Mouse (Mus musculus) thymus, postnatal 36 days (tissue): Measurements from ENCODE around the gene Tmem42.
A peak's percentile ranks its signal among the peaks of the same experiment; 100 is the strongest.

Source experiments
- DNase-seq, 2 experiments: peaks; one replicate each; pipeline ENCODE4 v3.0.0; 2022; ENCODE audit warnings: mixed read lengths in 2 of 2

Tmem42 gene

DNA sequence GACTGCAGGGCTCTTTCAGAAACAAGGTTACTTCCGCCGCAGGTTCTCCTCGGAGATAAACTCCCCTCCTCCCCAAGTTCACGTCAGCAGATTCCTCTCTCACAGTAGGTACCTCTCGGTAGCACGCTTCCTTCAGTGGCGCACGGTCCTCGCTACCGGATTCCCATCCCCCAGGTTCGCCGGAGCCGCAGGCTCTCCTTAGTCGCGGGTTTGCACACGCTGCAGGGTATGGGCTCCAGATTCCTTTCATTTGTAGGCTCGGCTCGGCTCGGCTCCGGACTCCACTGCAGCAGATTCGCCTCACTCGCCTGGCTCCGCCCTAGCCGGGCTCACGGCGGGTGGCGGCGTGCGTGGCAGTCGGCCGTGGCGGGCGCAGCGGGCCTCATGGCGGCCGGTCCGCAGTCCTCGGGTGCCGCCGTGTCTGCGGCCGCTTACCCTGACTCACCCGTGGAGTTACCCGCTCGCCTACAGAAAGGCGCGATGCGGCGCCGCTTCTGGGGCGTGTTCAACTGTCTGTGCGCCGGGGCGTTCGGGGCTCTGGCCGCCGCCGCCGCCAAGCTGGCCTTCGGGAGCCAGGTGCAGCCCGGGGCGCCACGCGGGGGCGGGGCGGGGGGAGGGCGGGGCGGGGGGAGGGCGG is at the start of gene Tmem42:
Gene Tmem42 (plus strand): TSS at position 332 of the 637 bp plus-strand sequence.
- DNase-seq: peak; percentile 87 to 88

- no peak for DNase-seq
These were observed 22.5 kb upstream of the Tmem42 start for GRCm38 (mm10) chr9:122998406-122999192.

GRCm38 (mm10) chr9:122999193-122999586 is 21.9 kb upstream of the Tmem42 start:
- DNase-seq: no peak

- DNase-seq: no peak
These were observed 16.4 kb upstream of the Tmem42 start for GRCm38 (mm10) chr9:123004718-123005117.

- no peak for DNase-seq
These were observed 15.1 kb upstream of the Tmem42 start for GRCm38 (mm10) chr9:123006071-123006470.

DNA sequence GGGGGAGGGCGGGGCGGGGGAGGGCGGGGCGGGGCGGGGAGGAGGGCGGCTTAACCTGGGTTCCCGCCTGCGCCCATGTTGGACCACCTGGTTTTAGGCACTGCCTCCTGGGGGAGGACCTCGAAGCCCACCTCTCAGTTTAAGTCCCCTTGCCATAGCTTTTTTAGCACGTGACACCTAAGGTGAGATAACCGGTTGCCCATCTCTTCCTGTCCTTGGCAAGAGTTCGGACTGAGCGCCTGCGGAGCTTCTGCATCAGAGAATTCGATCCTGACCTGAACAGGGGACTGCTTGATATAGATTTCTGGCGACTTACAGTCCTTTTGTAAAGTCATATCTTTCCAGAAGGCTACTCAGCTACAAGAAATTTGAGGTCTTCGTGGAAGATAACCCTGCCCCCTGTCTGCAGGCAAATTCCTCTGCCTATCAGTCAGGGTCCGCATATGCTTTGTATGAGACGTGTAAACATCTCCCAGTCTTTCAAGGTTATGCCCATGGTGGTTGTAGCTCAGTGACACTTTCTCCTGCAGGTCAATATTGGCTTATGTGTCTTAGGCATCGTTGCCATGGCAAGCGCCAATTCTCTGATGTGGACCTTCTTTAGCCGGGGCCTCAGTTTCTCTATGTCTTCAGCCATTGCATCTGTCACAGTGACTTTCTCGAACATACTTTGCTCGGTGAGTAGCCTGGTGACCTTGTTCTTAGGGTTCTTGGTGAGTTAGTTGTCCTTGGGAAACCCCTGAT is 682 bp downstream of the Tmem42 start:
- DNase-seq: no peak

GRCm38 (mm10) chr9:123024201-123024600 is 3.1 kb downstream of the Tmem42 start:
- no peak for DNase-seq

- no peak for DNase-seq
These were observed 10.5 kb downstream of the Tmem42 start for GRCm38 (mm10) chr9:123031496-123032246.

DNA sequence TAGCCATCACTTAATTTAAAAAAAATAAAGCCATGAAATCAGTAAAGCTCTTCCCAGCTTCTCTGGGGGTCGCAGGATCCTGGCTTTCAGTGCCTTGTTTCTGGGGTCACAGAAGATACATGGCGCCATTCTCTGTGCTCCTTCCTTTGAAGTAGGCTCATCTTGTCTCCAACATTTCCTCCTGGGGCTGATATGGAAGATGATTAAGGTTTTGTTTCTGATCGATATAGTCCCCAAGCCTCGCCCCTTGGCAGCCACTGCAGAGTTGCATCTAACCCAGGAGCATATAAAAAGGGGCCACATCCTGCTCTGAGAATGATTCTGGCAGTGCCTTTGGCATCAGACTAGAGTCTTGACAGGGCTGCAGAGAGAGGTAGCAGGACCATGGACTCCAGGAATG is 13.3 kb downstream of the Tmem42 start, which contains the start of gene Tgm4:
Gene Tgm4 (plus strand): TSS at position 301 of the 400 bp plus-strand sequence.
- DNase-seq: no peak

GRCm38 (mm10) chr9:123047665-123048064 is 26.5 kb downstream of the Tmem42 start:
- DNase-seq: no peak

DNA sequence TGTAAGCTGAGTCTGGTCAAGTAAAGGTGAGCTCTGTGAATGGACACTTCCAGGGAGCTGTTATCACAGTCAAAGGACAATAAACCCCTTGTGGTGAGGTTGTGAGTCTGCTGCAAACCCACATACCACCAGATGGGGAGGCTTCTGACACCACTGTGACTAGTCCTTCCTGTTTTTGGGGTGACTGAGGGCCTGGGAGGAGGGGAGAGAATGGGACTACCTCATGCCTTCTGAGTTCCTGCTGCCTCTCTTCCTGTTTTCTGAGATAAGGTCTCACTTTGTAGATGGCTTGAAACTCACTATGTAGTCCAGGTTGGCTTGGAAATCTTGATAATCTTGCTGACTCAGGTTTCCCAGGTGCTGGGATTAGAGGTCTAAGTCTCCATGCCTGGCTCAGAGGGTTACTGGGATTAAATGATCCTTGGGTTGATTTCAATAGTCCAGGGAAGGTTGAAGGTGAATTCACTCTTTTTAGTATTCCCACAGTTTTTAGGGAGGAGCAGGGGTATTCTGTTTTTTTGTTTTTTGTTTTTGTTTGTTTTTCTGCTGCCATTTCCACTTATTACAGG is 37.7 kb downstream of the Tmem42 start:
- peak; percentile 23 to 47 for DNase-seq

GRCm38 (mm10) chr9:123060172-123060571 is 39.0 kb downstream of the Tmem42 start:
- no peak for DNase-seq
